Mouse (Mus musculus): ENCODE results near the gene Gpx1. TPM values are rescaled to one million over a fixed set of nuclear protein-coding genes. Genes with fewer than 3 reads are reported as not detected.
A peak's percentile ranks its signal among the peaks of the same experiment; 100 is the strongest.

Gpx1 gene
- polyA plus RNA-seq, 1 experiment from 2014 or later = 3,657 TPM

- TF ChIP-seq EP300 (IDR thresholded peaks at IDR 0.05; ENCODE audit: low read depth) (no peak), CTCF (IDR thresholded peaks at IDR 0.05; ENCODE audit: low read depth) (no peak)
- Histone ChIP-seq H3K27ac (ENCODE audit: low read depth) (peak overlapping the region; percentile 98), H3K4me3 (ENCODE audit: low read depth, low read length) (peak overlapping the region; percentile 81), H3K36me3 (replicated peaks; ENCODE audit: insufficient read depth, low read length) (peaks cover 27% of the 10 kb centered on the region), H3K9ac (replicated peaks) (peak overlapping the region; percentile 82), H3K4me1 (ENCODE audit: insufficient read depth) (peaks cover 35% of the 10 kb centered on the region), H3K27me3 (ENCODE audit: insufficient read depth, low read length) (no peaks in the 10 kb centered on the region), H3K4me2 (ENCODE audit: low read depth, low read length) (peak overlapping the region; percentile 84), H3K9me3 (ENCODE audit: low read length) (no peaks in the 10 kb centered on the region)
- DNase-seq (no peak), ATAC-seq (no peak)
- WGBS (ENCODE audit: insufficient replicate concordance) = 3% methylated on average over 14 of the region's 14 CpGs
Measured at GRCm38 (mm10) chr9:108348290-108348680, 9.6 kb downstream of the Gpx1 start.

GRCm38 (mm10) chr9:108349727-108350126 lies 11.0 kb downstream of the Gpx1 start:
- DNase-seq (no peak), ATAC-seq (no peak)
- no peaks in the 10 kb centered on the region for H3K9me3 ChIP-seq (ENCODE audit: low read length)
- no peak overlapping the region for H3K27ac ChIP-seq (ENCODE audit: low read depth)
- peaks cover 23% of the 10 kb centered on the region for H3K4me1 ChIP-seq (ENCODE audit: insufficient read depth)
- WGBS (ENCODE audit: insufficient replicate concordance) = 72% methylated on average over 4 of the region's 4 CpGs
- no peaks in the 10 kb centered on the region for H3K27me3 ChIP-seq (ENCODE audit: insufficient read depth, low read length)
- H3K36me3 ChIP-seq (replicated peaks; ENCODE audit: insufficient read depth, low read length) = peaks cover 40% of the 10 kb centered on the region
- no peak overlapping the region for H3K4me3 ChIP-seq (ENCODE audit: low read depth, low read length)
- H3K9ac ChIP-seq (replicated peaks) = no peak overlapping the region
- H3K4me2 ChIP-seq (ENCODE audit: low read depth, low read length) = peak overlapping the region; percentile 84
- TF ChIP-seq EP300 (IDR thresholded peaks at IDR 0.05; ENCODE audit: low read depth) = no peak
- no peak for TF ChIP-seq CTCF (IDR thresholded peaks at IDR 0.05; ENCODE audit: low read depth)

GRCm38 (mm10) chr9:108378234-108378633 lies 39.5 kb downstream of the Gpx1 start:
- Histone ChIP-seq H3K4me1 (ENCODE audit: insufficient read depth) (no peaks in the 10 kb centered on the region), H3K9ac (replicated peaks) (no peak overlapping the region), H3K4me3 (ENCODE audit: low read depth, low read length) (no peak overlapping the region), H3K36me3 (replicated peaks; ENCODE audit: insufficient read depth, low read length) (peaks cover 85% of the 10 kb centered on the region), H3K9me3 (ENCODE audit: low read length) (no peaks in the 10 kb centered on the region), H3K27ac (ENCODE audit: low read depth) (no peak overlapping the region), H3K27me3 (ENCODE audit: insufficient read depth, low read length) (no peaks in the 10 kb centered on the region), H3K4me2 (ENCODE audit: low read depth, low read length) (no peak overlapping the region)
- WGBS (ENCODE audit: insufficient replicate concordance) = 84% methylated on average over 9 of the region's 9 CpGs
- DNase-seq (no peak), ATAC-seq (no peak)
- no peak for TF ChIP-seq CTCF (IDR thresholded peaks at IDR 0.05; ENCODE audit: low read depth)
- no peak for TF ChIP-seq EP300 (IDR thresholded peaks at IDR 0.05; ENCODE audit: low read depth)

DNA sequence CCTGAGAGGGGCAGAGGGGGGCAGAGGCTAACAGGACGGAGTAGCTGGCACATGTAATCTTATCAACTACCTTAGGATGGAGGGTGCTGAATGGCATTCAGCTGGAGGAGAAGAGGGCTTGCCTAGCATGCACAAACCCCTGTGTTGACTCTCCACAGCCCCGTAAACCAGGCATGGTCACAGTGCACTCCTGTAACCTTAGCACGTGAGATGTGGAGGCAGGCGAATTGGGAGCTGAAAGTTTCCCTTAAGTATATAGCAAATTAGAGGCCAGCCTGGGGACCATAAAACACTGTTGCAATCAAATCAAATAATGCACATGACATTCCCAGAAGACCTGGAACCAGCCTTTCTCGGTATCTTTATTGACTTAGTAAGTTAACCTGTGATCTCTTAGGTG lies 40.0 kb downstream of the Gpx1 start:
- ATAC-seq = no peak
- TF ChIP-seq CTCF (IDR thresholded peaks at IDR 0.05; ENCODE audit: low read depth) (no peak), EP300 (IDR thresholded peaks at IDR 0.05; ENCODE audit: low read depth) (no peak)
- Histone ChIP-seq H3K36me3 (replicated peaks; ENCODE audit: insufficient read depth, low read length) (peaks cover 84% of the 10 kb centered on the region), H3K4me1 (ENCODE audit: insufficient read depth) (no peaks in the 10 kb centered on the region), H3K9me3 (ENCODE audit: low read length) (no peaks in the 10 kb centered on the region), H3K9ac (replicated peaks) (no peak overlapping the region), H3K27ac (ENCODE audit: low read depth) (no peak overlapping the region), H3K4me2 (ENCODE audit: low read depth, low read length) (no peak overlapping the region), H3K27me3 (ENCODE audit: insufficient read depth, low read length) (no peaks in the 10 kb centered on the region), H3K4me3 (ENCODE audit: low read depth, low read length) (no peak overlapping the region)
- no peak for DNase-seq
- WGBS (ENCODE audit: insufficient replicate concordance) = 78% methylated on average over 5 of the region's 5 CpGs

DNA sequence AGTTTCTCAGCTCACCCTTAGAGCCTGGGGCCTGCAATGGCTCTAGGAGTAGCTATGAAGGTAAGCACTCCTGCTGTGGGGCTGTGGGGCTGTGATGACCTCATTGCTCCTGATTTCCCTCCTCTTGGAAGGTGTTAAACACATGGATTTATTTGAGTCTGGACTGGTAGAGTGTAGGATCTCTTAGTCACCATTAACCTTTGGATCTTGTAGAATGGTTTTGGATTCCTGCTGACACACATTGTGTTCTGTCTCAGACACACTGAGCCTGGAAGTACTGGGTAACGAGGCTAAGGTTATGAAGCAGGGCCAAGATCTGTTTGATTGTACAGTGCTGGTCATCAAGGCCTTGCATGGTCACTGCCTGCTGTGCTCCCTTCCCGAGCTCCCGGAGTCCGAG lies 40.6 kb downstream of the Gpx1 start:
- WGBS (ENCODE audit: insufficient replicate concordance) = 84% methylated on average over 4 of the region's 4 CpGs
- DNase-seq = no peak
- H3K36me3 ChIP-seq (replicated peaks; ENCODE audit: insufficient read depth, low read length) = peaks cover 84% of the 10 kb centered on the region
- H3K27ac ChIP-seq (ENCODE audit: low read depth) = no peak overlapping the region
- H3K4me3 ChIP-seq (ENCODE audit: low read depth, low read length) = no peak overlapping the region
- H3K4me2 ChIP-seq (ENCODE audit: low read depth, low read length) = no peak overlapping the region
- H3K9me3 ChIP-seq (ENCODE audit: low read length) = no peaks in the 10 kb centered on the region
- no peak overlapping the region for H3K9ac ChIP-seq (replicated peaks)
- ATAC-seq = no peak
- TF ChIP-seq CTCF (IDR thresholded peaks at IDR 0.05; ENCODE audit: low read depth) (no peak), EP300 (IDR thresholded peaks at IDR 0.05; ENCODE audit: low read depth) (no peak)
- no peaks in the 10 kb centered on the region for H3K4me1 ChIP-seq (ENCODE audit: insufficient read depth)
- no peaks in the 10 kb centered on the region for H3K27me3 ChIP-seq (ENCODE audit: insufficient read depth, low read length)

DNA sequence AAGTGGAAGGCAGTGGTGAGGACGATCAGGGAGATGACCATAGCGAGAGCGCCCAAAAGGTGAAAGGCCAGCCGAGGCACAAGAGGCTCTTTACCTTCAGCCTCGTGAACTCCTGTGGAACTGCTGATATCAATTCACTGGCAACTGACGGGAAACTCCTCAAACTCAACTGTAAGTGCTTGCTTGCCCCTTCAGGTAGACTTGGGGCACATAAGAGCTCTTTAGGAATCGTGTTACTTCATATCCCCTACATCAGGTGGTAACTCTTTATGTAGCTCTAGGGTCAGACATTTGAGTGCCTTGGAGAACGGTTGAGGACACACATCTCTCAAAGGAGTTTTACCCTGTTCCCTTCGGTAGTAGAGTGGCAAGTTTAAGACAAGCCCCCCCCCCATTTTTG lies 42.7 kb downstream of the Gpx1 start:
- TF ChIP-seq CTCF (IDR thresholded peaks at IDR 0.05; ENCODE audit: low read depth) = no peak
- no peak for TF ChIP-seq EP300 (IDR thresholded peaks at IDR 0.05; ENCODE audit: low read depth)
- Histone ChIP-seq H3K4me1 (ENCODE audit: insufficient read depth) (no peaks in the 10 kb centered on the region), H3K4me2 (ENCODE audit: low read depth, low read length) (no peak overlapping the region), H3K4me3 (ENCODE audit: low read depth, low read length) (no peak overlapping the region), H3K9me3 (ENCODE audit: low read length) (no peaks in the 10 kb centered on the region), H3K27me3 (ENCODE audit: insufficient read depth, low read length) (no peaks in the 10 kb centered on the region), H3K27ac (ENCODE audit: low read depth) (no peak overlapping the region), H3K9ac (replicated peaks) (no peak overlapping the region), H3K36me3 (replicated peaks; ENCODE audit: insufficient read depth, low read length) (peaks cover 85% of the 10 kb centered on the region)
- 95% methylated on average over 9 of the region's 9 CpGs for WGBS (ENCODE audit: insufficient replicate concordance)
- no peak for DNase-seq
- no peak for ATAC-seq

- Histone ChIP-seq H3K9ac (replicated peaks) (no peak overlapping the region), H3K4me1 (ENCODE audit: insufficient read depth) (no peaks in the 10 kb centered on the region), H3K27ac (ENCODE audit: low read depth) (no peak overlapping the region), H3K27me3 (ENCODE audit: insufficient read depth, low read length) (no peaks in the 10 kb centered on the region), H3K9me3 (ENCODE audit: low read length) (no peaks in the 10 kb centered on the region), H3K4me2 (ENCODE audit: low read depth, low read length) (no peak overlapping the region), H3K36me3 (replicated peaks; ENCODE audit: insufficient read depth, low read length) (peaks cover 90% of the 10 kb centered on the region), H3K4me3 (ENCODE audit: low read depth, low read length) (no peak overlapping the region)
- no peak for ATAC-seq
- DNase-seq = no peak
- WGBS (ENCODE audit: insufficient replicate concordance) = 68% methylated on average over 7 of the region's 7 CpGs
- TF ChIP-seq CTCF (IDR thresholded peaks at IDR 0.05; ENCODE audit: low read depth) (no peak), EP300 (IDR thresholded peaks at IDR 0.05; ENCODE audit: low read depth) (no peak)
Measured at GRCm38 (mm10) chr9:108385006-108385405, 46.3 kb downstream of the Gpx1 start.
